Mouse (Mus musculus) heart, adult 8-10 months (tissue): Measurements from ENCODE around the gene Prpsap1. TPM values are rescaled to one million over a fixed set of nuclear protein-coding genes. Genes with fewer than 3 reads are reported as not detected.
"Not testable (repeated sequence)": the region's sequence is repeated elsewhere in the genome, so short reads cannot be mapped to it uniquely, and the experiment has no call there.

Source experiments
- DNase-seq: peaks from one replicate; pipeline ENCODE4 v3.0.0; 2022; ENCODE audit warnings: low spot score
- total RNA-seq, 4 experiments: library from RNA; stranded (reverse); gene quantifications; 2 replicates each; pipeline ENCODE4 v1.2.4; 2022

The Prpsap1 gene
- total RNA-seq, 4 experiments from 2014 or later: 24.5 to 29.9 (median 26.0) TPM

DNA sequence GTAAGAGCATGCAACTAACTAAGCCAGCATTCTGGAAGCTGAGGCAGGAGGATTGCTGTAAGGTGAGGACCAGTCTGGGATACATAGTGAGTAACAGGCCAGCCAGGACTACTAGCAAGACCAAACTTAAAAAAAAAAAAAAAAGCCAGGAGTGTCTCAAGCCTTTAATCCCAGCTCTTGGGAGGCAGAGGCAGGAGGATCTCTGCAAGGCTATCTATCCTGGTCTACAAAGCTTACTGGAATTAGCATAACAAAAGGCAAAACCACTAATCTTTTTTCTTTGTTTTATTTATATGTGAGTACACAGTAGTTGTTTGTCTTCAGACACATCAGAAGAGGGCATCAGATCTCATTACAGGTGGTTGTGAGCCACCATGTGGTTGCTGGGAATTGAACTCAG is 5.8 kb downstream of the Prpsap1 start:
- no peak for DNase-seq

DNA sequence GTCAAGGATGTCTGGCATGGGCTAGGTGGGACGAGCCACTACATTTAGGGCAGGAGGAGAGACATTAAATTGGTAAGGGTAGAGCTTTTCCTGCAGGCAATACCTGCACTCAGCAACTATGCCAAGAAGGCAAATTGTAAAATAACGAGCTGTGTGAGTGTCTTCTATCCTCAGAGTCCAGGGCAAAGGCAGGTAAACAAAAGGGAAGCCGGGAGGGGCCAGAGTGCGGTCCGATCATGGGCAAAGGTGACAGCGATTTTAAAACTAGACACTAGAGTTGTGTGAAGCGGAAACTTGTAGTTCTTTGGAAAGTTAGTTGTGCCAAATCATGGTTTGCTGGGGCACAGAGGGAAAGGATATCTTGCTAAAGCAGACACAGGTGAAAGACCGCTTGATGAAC is 9.7 kb downstream of the Prpsap1 start:
- no peak for DNase-seq

DNA sequence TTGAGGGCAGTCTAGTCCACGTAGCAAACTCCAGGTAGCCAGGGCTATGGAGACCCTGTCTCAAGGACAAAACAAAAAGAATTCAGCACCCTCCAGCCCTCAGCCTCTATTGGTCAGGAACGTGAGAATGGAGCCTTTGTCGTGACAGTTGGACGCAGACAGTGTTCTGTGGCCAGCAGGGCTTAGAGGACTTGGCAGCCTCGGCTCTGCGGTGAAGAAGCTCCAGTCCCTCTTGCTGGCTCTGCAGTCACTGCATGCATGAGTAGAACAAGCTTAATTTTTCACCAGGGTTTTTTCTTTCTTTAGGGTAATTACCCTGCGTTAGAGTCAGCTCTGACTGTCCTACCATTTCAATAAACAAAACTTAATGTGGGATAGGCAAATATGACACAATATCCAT is 12.2 kb downstream of the Prpsap1 start:
- no peak for DNase-seq

DNA sequence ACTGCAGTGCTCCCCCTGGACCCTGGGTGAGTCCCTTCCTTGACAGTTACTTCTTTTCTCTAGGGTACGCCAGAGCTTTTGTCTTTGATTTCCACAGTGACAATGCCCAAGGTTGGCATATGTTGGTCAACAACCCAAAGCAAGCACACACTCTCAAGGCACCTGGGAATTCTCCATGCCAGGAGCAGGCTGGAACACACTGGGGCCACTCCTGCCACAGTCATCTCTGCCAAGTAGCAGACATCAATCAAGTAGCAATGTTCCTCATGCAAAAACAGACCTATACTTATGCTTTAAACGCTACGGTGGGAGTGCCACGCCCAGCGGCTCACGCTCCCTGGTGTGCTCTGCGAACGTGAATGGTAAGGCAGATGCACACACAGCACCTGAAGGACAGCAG is 13.0 kb downstream of the Prpsap1 start:
- DNase-seq: no peak

DNA sequence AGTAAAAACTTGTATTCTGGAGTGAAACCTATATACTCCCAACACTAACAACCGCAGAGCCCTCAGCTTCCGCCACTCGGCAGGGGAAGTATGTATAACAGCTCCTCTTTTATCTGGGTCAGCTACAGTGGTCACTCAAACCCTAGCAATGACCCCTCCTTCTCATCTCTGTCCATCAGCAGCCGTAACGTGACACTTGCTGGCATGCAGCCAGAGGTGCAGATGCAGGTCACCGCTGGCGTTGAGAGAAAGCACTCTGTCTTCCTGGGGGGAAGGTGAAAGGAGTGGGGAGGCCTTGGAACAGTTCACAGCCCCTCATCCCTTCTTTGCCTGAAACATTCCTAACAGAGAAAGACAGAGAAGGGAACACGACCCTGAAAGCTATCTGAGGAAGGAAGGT is 14.2 kb downstream of the Prpsap1 start:
- no peak for DNase-seq

DNA sequence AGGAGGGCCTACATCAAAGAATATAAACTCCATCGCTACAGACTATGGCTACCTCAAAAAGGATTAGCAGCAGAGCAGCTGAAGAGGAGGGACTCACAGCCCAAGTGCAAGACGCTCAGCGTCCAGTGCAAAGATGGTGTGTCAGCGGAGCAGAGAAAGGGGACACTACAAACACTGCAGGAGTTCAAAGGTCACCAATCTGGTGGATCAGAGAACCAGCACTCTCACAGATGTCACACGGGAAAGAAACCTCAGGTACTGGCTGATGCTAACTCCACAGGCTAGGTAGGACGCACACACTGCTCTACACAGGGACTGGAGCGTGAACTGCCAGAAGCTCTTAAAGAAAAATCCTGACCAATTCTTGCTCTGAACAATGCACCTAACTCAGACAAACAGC is 15.0 kb downstream of the Prpsap1 start:
- no peak for DNase-seq

DNA sequence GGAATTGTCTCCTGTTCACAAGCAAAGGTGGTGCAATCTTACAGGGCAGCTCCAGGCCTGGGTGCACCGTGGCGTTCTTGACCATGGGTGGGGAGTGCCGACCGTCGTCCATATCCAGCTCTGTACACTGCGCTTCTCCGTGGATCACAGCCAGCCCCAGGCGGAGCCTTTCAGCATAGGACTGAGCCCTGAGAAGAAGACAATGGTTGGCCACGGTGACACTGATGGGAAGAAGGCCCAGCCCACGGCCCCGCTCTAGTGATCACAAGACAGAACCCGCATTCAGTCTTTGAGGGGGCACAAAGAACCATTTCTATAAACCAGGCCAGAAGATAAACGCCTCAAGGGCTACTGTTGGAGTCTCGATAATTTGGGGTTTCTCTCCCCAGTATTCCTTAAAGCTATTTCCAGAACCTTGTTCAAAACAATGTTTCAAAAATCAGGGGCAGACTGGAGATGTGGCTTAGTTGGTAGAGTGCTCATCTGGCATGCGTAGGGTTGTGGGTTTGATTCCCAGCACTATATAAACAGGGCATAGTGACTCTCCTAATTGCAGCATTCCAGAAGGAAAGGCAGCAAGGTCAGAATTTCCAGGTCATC is 16.7 kb downstream of the Prpsap1 start:
- DNase-seq: no peak

DNA sequence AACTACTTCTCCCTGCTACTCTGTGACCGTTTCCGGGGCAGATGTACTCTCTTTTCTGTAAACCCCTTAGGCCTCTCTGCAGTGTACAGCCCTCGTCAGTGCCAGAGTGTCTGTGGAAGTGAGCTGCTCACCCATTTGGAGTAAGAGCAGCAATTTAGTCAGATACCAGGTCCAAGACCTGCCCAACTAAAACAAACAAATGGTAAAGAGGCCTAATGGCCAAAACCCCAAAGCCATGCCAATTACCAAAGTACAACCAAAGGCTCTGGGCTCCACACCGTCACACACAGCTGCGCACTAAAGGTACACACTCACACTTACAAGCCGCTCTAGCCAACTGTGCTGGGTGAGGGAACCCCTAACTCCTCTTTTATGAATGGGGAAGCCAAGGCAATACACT is 17.3 kb downstream of the Prpsap1 start:
- DNase-seq: no peak

DNA sequence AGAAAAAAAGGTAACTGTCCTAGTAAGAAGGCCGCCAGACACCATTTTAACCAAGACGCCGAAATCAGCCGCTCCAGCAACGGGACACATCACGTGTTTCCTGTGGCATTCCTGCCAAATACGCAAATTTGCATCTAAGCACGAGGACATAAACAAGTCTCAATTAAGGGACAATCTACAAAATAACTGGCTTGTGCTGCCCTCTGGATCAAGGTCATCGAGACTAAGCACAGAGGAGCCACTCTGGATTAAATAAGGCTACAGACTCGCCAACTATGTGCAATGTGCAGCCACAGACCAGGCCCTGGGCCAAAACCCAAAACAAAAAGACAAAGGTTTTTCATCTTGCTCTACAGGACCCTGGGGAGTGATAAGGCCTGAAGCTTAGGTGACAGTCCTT is 18.0 kb downstream of the Prpsap1 start:
- DNase-seq: peak; percentile 26

DNA sequence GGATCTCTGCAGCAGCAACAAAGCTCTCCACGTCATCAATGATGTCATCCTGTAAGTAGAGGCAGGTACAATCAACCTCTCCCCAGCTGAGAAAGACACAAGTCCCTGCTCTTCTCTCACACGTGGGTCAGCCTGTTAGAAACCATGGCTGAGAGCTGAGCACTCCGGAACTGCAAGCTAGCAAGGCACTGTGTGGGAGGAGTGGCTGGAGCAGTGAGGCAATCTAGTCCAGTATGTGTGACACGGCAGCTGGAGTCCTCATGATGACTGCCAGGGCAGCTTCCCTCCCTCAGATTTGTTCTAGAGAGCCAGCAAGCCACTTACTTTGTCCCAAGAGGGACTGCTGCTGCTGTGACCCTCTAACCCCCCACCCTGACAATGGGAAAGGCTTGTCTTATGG is 21.7 kb downstream of the Prpsap1 start:
- DNase-seq: no peak

DNA sequence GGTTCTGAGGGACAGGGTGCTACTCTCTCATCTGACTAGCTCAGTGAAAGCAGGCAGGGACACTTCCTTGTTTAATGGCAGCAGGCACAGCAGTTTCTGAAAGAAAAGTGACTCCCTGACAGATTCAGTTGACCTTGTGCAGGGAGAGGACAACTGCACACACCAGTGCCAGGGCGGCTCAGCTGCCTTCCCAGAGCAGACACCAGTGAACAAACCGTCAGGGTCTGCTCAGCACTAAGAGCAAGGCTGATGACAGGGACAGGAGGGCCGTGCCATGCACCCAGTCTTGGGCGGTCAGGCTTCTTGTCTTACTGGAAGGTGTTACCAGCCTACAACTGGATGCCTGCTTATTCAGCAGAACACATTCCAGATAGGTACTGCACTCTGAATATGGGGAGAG is 23.1 kb downstream of the Prpsap1 start:
- no peak for DNase-seq

DNA sequence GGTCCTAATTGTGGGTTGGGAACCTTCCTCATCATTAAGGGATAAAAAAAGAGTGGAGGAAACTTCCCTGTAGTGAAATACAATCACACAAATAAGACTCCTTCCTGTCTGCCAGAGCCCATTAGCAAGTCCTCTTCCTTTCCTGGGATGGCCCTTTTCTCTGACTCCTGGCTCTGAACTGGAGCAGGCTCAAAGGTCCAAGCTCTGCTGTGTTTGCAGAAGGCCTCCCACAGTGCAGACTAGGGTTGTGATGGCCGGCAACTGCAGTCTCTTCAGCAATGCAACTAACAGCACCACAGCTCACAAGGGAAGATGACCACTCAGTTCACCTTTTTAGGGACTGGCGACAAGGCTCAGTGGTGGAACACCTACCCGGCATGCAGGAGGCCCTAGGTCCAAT is 23.8 kb downstream of the Prpsap1 start:
- DNase-seq: no peak

DNA sequence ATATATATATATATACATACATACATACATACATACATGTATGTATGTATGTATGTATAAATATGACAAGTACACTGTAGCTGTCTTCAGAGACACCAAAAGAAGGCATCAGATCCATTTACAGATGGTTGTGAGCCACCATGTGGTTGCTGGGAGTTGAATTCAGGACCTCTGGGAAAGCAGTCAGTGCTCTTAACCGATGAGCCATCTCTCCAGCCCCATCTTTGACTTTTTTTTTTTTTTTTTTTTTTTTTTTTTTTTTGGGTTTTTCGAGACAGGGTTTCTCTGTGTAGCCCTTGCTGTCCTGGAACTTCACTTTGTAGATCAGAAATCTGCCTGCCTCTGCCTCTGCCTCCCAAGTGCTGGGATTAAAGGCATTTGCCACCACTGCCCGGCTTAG is 25.7 kb downstream of the Prpsap1 start:
- DNase-seq: not testable (repeated sequence)

DNA sequence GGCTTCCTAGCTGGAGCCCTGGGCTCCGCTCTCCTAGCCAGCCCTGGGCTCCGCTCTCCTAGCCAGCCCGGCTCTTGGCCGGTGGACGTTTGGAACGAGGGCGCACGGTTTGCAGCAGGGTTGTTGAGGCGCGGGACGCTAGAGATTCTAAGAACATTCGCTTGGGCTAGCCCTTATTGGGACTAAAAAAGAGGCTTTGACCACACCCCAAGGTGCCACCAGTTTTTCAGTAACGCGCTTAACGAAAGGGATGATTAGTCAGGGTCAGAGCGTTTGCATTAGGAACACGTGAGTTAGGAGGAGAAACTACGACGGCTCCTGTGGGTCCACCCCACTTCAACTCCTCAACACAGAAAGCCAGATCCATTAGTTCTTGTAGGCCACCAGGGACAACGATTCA is 27.9 kb downstream of the Prpsap1 start, which contains the start of gene Qrich2:
Qrich2 (minus strand) TSS at position 101 of the 400 bp plus-strand sequence.
- no peak for DNase-seq

DNA sequence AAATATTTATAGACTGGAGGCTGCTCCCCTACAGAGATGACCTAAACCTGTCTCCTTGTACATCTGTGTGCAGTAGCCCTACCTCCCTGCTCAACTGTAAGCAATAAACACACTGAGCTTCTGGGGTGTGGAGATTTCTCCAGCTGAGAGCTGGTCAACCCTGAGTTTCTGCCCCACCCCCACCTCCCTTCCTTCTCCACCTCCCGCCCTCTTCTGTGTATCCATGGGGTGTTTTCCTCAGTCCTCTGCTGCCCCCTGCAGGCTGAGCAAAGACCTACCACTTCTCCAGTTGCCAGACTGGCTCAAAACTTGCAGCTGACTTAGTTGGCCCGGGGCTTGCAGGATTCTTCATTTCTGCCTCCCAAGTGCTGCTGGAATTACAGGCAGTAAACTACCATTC is 30.2 kb downstream of the Prpsap1 start:
- peak; percentile 83 for DNase-seq

DNA sequence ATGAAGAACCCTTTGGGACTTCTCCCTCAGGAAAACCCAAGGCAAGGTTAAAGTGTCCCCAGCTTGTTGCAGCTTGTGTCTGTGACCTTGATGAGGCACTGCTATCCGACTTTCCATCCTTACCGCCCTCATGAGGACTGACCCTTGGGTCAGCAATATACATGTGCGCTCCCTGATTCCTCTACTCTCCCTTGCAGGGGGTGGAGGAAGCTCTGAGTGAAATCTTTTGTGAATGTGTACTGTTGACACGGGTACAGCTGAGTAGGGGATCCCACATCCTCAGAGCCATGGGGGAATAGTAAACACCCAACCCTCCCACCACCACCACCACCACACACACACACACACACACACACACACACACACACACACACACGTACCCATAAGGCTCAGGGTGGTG is 30.7 kb downstream of the Prpsap1 start:
- no peak for DNase-seq

DNA sequence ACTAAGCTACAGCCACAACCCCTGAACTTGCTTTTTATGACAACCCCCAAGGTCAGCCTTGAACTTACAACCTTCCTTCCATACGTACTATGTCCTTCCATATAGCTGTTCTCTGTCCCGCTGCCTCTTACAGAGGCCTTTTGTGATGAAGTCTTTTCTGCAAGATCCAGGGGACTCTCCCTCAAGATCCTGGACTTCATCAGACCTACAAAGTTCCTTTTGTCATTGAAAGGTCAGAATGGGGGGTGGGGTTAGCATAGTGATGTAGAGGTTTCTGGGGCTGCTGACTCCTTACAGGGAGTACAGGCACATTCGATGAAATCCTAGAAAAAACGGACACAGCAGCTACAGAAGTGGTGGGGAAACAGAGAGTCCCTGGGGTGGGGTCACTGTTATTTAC is 34.2 kb downstream of the Prpsap1 start:
- DNase-seq: no peak

DNA sequence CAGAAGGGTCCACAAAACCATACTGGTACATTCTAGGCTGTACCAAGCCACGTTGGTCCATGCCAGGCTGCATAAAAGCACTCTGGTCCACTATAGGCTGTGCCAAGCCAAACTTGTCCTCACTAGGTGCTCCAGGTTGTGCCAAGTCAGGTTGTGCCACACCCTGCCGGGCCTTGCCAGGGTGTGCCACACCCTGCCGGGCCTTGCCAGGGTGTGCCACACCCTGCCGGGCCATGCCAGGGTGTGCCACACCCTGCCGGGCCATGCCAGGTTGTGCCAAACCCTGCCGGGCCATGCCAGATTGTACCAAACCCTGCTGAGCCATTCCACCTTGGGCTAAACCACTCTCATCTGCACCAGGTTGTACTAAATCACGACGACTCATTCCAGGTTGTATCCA is 37.8 kb downstream of the Prpsap1 start:
- DNase-seq: no peak

DNA sequence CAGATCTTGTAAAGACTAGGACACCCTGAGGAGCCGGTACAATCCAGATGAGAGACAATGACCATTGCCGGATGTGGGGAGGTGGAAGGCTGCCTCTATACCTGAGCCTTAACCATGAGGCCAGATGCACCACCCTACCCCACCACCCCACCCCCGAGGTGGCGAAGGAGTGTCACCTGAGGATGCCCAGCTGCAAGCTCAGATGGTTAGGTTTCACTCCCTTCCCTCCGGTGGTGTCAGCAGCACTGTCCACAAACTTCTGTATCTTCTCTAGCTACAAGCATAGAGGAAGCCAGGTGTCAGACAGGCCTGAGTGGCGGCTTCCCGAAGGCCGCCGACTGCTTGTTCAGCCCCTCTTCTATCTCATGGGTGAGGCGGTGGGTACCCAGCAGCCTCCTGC is 40.1 kb downstream of the Prpsap1 start:
- DNase-seq: no peak

DNA sequence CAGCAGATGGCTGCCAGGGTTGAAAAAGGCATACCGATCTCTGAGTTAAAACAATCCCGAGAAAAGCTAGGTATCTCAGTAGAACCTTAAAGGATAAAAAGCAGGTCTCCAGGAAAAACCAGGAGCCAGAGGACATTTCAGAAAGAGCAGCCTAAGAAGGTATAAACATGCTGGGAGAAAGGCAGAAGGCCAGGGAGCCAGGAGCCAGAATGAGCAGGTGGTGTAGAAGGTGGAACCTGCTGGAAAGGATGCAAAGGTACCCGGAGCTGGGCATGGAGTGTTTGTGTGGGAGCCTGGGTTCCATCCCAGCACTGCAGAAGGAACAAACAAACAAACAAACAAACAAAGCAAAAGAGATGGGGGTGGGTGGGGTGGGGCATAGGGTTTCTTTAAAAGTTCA is 44.7 kb downstream of the Prpsap1 start:
- no peak for DNase-seq

DNA sequence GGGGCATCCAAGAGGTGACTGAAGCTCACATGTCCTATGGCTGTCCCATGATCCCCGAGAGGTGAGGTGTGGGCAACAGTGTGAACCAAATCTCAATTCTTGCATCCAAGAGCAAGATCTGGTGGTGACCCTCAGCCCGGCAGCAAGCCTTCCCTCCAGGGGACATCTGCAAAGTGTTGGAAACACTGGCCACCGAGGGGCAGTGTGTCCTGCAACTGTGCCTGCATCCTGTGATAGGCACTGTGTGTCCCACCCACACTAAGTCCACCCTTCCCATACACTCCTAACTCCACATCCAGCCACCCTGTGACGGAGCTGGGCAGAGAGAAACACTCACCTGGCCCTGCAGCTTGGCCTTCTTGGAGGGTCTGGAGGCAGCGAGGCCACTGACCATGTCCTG is 46.2 kb downstream of the Prpsap1 start:
- DNase-seq: no peak

DNA sequence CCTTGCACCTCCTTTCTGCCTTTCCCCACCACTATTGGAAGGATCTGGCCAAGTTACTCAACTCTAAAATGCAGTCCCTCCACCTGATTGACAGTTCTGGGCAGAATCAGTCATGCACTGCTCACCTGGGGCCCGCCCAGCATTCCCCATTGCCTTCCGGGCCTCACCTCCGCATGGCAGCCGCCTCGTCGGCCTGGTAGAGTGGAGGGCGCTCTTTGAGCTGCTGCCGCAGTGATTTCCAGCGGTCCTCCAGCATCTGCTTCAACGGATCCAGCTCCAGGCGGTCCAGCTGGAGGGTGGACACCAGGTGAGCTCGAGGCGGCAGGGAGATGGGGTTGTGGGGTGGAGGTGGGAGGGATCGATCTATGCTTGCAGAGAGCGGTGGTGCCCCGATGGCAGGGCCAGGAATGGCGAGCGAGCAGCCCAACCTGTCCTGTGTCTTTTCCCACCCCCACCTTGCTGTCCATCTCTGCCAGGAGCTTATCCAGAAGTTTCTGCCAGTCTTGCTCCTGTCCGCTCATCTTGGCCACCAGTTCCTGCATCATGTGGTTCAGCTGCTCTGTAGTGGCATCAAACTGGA is 47.6 kb downstream of the Prpsap1 start:
- DNase-seq: no peak

DNA sequence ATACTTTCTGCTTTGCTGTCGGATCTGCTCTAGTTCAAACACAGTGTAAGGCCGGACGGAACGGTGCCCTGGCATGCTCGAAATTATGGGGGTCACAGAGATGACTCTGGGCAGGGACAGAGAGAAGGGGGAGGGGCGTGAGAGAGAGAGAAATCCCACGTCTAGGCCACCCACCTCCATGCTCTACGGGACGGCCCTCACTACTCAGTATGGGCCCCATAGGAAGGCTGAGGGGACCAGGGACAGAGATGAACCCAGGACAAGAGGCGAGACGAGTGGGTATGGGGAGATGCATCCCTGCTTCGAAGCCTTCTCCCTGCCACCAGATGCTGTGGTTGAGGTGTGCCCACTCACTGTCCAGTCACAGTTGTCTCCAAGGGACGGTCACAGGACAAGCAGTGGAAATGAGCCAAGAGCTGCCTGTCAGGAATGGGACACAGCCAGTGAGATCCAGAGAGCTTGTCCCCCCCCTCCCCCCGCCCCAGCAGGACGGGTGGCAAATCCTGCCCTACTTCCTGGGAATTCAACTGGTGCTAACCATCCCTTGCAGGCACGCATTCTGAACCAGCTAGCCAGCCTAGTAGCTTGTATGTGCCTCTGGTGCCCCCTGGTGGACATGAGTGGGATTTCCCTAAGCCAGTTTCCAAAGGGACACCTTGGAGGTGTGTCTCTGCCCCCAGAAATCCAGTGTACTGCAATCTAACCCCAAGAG is 48.2 kb downstream of the Prpsap1 start:
- peak; percentile 92 for DNase-seq
